Mouse (Mus musculus) forebrain, embryonic 11.5 days (tissue): ENCODE measurements around the gene Atxn10. TPM values are rescaled to one million over a fixed set of nuclear protein-coding genes. Genes with fewer than 3 reads are reported as not detected.

ENCODE experiments used
- ATAC-seq: fragments of 200-750 bp; cut with Nextera tagmentation; replicated peaks from 2 replicates; pipeline ENCODE4 v1.8.0; 2017; ENCODE audit warnings: moderate TSS enrichment; ENCODE audit not compliant: low FRiP score
- DNase-seq: peaks from one replicate; pipeline ENCODE4 v3.0.0-alpha.2; 2017; ENCODE audit warnings: low spot score
- H3K27ac ChIP-seq: fragments of 300-500 bp; sonication (generic); 2 replicates; pipeline ENCODE4 v1.5.1; 2014; ENCODE audit warnings: low read depth, low read length
- H3K27me3 ChIP-seq: fragments of 300-500 bp; sonication (generic); 2 replicates; pipeline ENCODE4 v1.6.1; 2014; ENCODE audit warnings: mild to moderate bottlenecking, low read length, mixed read lengths; ENCODE audit not compliant: control insufficient read depth, insufficient read depth
- H3K36me3 ChIP-seq: fragments of 300-500 bp; sonication (generic); 2 replicates; pipeline ENCODE4 v1.6.1; 2014; ENCODE audit warnings: mild to moderate bottlenecking, low read length, moderate library complexity, mixed read lengths; ENCODE audit not compliant: control insufficient read depth, insufficient read depth
- H3K4me1 ChIP-seq: fragments of 300-500 bp; sonication (generic); replicated peaks from 2 replicates; pipeline ENCODE4 v1.6.1; 2014; ENCODE audit warnings: low read length, mixed read lengths; ENCODE audit not compliant: control insufficient read depth, insufficient read depth
- H3K4me2 ChIP-seq: fragments of 300-500 bp; sonication (generic); 2 replicates; pipeline ENCODE4 v1.6.1; 2014; ENCODE audit warnings: low read depth, mild to moderate bottlenecking, low read length, moderate library complexity, mixed read lengths; ENCODE audit not compliant: severe bottlenecking
- H3K4me3 ChIP-seq: fragments of 300-500 bp; sonication (generic); 2 replicates; pipeline ENCODE4 v1.5.1; 2014; ENCODE audit warnings: low read depth, low read length
- H3K9ac ChIP-seq: fragments of 300-500 bp; sonication (generic); 2 replicates; pipeline ENCODE4 v1.6.1; 2014; ENCODE audit warnings: low read length
- H3K9me3 ChIP-seq: fragments of 300-500 bp; sonication (generic); 2 replicates; pipeline ENCODE4 v1.6.1; 2016; ENCODE audit warnings: low read length, mixed read lengths; ENCODE audit not compliant: control insufficient read depth
- WGBS: fragments of 180-500 bp; shearing (Covaris S2); extraction: QIAGEN DNeasy Blood & Tissue Kit; methylation state at CpG from one replicate; pipeline ENCODE4 v1.1.7; 2014; 5-methylcytosine and 5-hydroxymethylcytosine counted together
- polyA plus RNA-seq: library from polyadenylated mRNA; unstranded; fragments of >200 nt; fragmentation: Nextera tagmentation; extraction: Ambion mirVana; gene quantifications from 2 replicates; pipeline ENCODE4 v1.2.1, GENCODE M21; 2014

Gene Atxn10
- polyA plus RNA-seq, 1 experiment from 2014 or later: 406 TPM

DNA sequence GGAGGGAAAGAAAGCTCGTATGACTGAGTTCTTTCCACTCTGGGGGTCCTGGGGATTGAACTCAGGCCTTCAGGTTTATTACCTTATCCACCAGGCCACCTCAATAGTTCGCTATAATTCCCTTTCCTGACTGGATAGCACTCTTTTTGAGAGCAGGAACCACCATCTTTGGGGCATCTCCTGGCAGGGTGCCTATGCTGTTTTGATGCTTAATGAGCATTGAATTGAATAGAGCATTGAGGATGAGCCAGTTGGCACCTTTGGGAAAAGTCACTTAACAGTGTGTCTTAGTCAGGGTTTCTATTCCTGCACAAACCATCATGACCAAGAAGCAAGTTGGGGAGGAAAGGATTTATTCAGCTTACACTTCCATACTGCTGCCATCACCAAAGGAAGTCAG lies 8.6 kb downstream of the Atxn10 start:
- Histone ChIP-seq H3K36me3 (no peaks in the 10 kb centered on the region; the same call in 1 of the 2 replicates), H3K27me3 (no peaks in the 10 kb centered on the region), H3K4me3 (no peak overlapping the region), H3K9me3 (no peaks in the 10 kb centered on the region), H3K4me2 (no peak overlapping the region), H3K27ac (no peak overlapping the region), H3K9ac (no peak overlapping the region), H3K4me1 (no peaks in the 10 kb centered on the region)
- DNase-seq (no peak), ATAC-seq (no peak)
- 89% methylated on average over 2 of the region's 2 CpGs for WGBS

DNA sequence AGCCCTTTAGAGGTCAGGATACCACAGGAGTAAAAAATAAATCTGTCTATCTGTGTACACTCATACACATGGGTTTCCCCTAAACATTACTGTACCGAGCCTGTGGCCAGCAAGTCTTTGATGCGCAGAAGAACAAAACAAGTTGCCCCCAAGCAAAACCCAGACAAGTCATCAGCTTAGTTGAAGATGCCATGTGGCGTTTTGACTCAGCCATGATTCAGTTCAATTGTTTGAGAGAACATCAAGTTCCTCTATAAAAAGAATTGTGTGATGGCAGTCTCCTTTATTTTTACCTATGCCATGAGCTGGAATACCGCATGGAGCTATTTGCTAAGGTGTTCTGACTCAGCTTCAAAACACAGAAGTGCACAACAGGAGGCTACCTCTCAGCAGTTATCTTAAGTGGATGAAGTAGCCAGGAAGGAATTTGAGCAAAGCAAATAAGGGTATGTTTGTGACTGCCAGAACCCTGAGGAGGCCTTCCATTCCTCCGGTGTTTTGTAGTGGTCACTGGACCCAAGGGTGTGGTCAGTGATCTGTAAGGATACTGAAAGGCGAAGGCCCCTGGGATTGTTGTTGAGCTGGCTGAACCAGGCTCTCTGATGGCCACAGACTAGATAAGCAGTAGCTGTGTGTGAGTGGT lies 11.1 kb downstream of the Atxn10 start:
- H3K4me2 ChIP-seq: no peak overlapping the region
- H3K27me3 ChIP-seq: no peaks in the 10 kb centered on the region
- DNase-seq: no peak
- H3K36me3 ChIP-seq: no peaks in the 10 kb centered on the region; the same call in 1 of the 2 replicates
- no peak overlapping the region for H3K27ac ChIP-seq
- 91% methylated on average over 6 of the region's 6 CpGs for WGBS
- no peak for ATAC-seq
- no peak overlapping the region for H3K9ac ChIP-seq
- H3K4me1 ChIP-seq: no peaks in the 10 kb centered on the region
- no peaks in the 10 kb centered on the region for H3K9me3 ChIP-seq
- H3K4me3 ChIP-seq: no peak overlapping the region

DNA sequence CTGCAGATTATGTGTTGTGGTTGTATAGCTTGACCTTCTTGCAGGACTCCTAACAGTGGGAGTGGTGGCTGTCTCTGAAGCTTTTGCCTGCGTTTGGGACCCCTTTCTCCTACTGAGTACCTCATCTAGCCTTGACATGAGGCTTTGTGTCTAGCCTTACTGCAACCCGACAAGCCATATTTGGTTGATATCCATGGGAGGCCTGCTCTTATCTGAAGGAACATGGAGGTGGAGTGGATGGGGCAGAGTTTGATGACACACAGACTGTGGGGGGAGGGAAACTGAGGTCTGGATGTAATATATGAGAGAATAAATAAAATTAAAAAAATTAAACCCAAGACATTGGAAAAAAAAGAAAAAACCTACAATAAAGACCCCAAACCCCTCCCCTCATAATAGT lies 14.1 kb downstream of the Atxn10 start:
- H3K9ac ChIP-seq: no peak overlapping the region
- ATAC-seq (no peak), DNase-seq (no peak)
- H3K27ac ChIP-seq: no peak overlapping the region
- H3K27me3 ChIP-seq: no peaks in the 10 kb centered on the region
- H3K9me3 ChIP-seq: no peaks in the 10 kb centered on the region
- 86% methylated on average over 2 of the region's 2 CpGs for WGBS
- H3K4me2 ChIP-seq: no peak overlapping the region
- no peaks in the 10 kb centered on the region for H3K4me1 ChIP-seq
- H3K36me3 ChIP-seq: no peaks in the 10 kb centered on the region; the same call in 1 of the 2 replicates
- no peak overlapping the region for H3K4me3 ChIP-seq

DNA sequence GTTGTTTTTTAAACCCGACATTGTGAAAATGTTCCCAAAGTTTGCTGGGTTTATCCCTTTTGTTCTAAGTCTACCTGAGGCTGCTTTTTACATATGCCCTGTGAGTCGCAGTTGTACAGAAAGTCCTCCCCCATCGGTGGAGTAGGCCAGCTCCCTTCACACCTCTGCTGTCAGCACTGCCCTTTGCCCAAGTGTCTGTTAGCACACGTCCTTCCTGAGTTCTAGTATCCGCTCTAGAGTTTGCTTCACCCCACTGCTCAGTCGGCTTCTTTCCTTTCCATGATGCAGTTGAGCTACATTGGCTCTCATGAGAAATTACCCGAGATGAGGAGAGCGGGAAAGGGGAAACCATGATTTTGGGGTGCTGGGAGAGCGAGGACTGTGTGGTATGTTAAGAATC lies 18.0 kb downstream of the Atxn10 start:
- H3K4me1 ChIP-seq: no peaks in the 10 kb centered on the region
- no peaks in the 10 kb centered on the region for H3K9me3 ChIP-seq
- H3K4me3 ChIP-seq: no peak overlapping the region
- H3K9ac ChIP-seq: no peak overlapping the region
- DNase-seq: no peak
- no peaks in the 10 kb centered on the region for H3K36me3 ChIP-seq
- ATAC-seq: no peak
- no peak overlapping the region for H3K4me2 ChIP-seq
- WGBS: 90% methylated on average over 9 of the region's 9 CpGs
- no peak overlapping the region for H3K27ac ChIP-seq
- no peaks in the 10 kb centered on the region for H3K27me3 ChIP-seq

DNA sequence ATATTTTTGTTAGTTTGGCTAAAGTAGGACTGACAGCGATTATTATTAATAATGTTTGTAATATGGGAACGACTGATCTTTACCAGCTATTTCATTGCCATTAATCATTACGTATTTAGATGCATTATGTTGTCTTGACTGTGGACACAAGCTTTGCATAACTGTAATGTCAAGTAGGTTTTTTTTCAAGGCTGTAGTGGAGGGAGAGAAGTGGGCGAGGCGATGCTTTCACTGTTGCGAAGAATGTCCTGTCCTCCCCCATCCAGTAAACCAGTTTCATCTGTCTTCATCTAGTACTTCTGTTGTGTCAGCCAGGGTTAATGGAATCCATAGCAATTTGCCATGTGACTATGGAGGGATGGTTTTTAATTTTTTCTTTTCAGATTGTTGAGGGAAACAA lies 20.1 kb downstream of the Atxn10 start:
- Histone ChIP-seq H3K9ac (no peak overlapping the region), H3K4me1 (no peaks in the 10 kb centered on the region), H3K27me3 (no peaks in the 10 kb centered on the region), H3K9me3 (no peaks in the 10 kb centered on the region), H3K36me3 (peaks cover 3% of the 10 kb centered on the region), H3K4me2 (no peak overlapping the region), H3K27ac (no peak overlapping the region), H3K4me3 (no peak overlapping the region)
- no peak for DNase-seq
- ATAC-seq: no peak
- 86% methylated on average over 6 of the region's 6 CpGs for WGBS

DNA sequence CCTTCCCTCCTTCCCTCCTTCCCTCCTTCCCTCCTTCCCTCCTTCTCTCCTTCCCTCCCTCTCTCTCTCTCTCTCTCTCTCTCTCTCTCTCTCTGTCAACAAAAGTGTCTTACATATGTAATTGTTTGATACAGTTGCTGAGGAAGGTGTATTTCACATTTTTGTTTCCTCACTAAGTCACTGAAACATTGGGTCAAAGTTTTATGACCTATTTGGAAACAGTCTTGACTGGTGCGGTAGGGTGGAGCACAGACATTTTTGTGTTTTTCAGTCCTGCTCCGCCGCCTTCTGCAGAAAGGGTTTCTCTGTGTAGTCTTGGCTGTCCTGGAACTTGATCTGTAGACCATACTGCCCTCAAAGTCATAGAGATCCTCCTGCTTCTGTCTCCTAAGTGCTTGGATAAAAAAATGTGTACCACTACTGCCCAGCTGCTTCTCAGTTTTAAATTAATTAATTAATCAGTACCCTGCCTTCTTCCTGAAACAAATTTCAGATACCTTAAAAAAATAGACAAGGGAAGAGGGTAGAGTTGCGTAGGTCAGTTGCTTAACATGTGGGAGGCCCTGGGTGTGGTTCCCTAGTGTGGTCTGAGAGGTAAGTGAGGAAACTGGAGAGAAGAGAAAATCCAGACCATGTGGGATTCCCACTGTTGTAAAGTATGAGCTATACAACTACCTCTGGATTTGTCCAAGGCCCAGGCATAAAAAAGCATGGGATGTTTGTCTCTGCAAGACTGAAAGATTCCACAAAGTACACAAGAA lies 21.6 kb downstream of the Atxn10 start:
- no peaks in the 10 kb centered on the region for H3K27me3 ChIP-seq

DNA sequence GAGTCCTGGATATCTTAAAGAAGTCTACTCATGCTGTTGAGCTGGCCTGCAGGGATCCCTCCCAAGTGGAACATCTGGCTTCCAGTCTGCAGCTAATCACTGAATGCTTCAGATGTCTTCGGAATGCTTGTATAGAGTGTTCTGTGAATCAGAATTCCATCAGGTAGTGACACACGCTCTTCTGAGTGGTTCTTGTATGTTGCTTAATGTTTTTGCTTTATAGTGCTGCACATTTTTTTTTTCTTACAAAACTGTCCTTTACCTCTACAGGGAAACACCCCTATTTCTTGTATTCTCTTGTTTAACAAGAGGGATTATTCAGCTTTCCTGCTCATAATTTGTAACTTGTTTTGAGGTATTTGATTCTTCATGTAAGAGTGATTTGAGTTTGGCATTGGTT lies 23.4 kb downstream of the Atxn10 start:
- no peak overlapping the region for H3K4me2 ChIP-seq
- no peaks in the 10 kb centered on the region for H3K27me3 ChIP-seq
- ATAC-seq (no peak), DNase-seq (no peak)
- H3K27ac ChIP-seq: no peak overlapping the region
- no peak overlapping the region for H3K9ac ChIP-seq
- no peak overlapping the region for H3K4me3 ChIP-seq
- no peaks in the 10 kb centered on the region for H3K9me3 ChIP-seq
- WGBS: 80% methylated on average over 2 of the region's 2 CpGs
- no peaks in the 10 kb centered on the region for H3K4me1 ChIP-seq
- H3K36me3 ChIP-seq: peaks cover 7% of the 10 kb centered on the region

More for the DNA sequence above, 21.6 kb downstream of the Atxn10 start:
- H3K4me3 ChIP-seq: no peak overlapping the region
- H3K27ac ChIP-seq: no peak overlapping the region
- 95% methylated on average over 4 of the region's 4 CpGs for WGBS
- H3K4me1 ChIP-seq: no peaks in the 10 kb centered on the region
- H3K9ac ChIP-seq: no peak overlapping the region
- ATAC-seq (no peak), DNase-seq (no peak)
- H3K9me3 ChIP-seq: no peaks in the 10 kb centered on the region
- no peak overlapping the region for H3K4me2 ChIP-seq
- H3K36me3 ChIP-seq: peaks cover 7% of the 10 kb centered on the region

DNA sequence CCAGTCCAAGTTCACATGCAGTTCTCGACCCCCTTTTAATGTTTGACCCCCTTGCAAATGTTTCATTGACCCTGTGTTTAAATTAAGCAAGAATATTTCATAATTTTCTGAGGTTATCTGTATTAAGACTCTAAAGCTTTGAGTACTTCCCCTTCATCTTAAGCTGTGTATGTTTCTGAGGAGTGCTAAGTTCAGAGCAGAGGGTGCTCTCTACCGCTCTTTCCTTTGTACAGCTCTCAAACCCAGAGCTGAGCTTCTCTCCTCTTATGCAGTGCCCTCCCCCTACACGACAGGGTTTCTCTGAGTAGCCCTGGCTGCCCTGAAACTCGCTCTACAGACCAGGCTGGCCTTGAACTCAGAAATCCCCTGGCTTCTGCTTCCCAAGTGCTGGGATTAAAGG lies 23.9 kb downstream of the Atxn10 start:
- Histone ChIP-seq H3K4me1 (no peaks in the 10 kb centered on the region), H3K27me3 (no peaks in the 10 kb centered on the region), H3K27ac (no peak overlapping the region), H3K36me3 (peaks cover 7% of the 10 kb centered on the region), H3K4me3 (no peak overlapping the region), H3K9me3 (no peaks in the 10 kb centered on the region), H3K9ac (no peak overlapping the region), H3K4me2 (no peak overlapping the region)
- DNase-seq (no peak), ATAC-seq (no peak)
- WGBS: 91% methylated on average over 4 of the region's 4 CpGs

DNA sequence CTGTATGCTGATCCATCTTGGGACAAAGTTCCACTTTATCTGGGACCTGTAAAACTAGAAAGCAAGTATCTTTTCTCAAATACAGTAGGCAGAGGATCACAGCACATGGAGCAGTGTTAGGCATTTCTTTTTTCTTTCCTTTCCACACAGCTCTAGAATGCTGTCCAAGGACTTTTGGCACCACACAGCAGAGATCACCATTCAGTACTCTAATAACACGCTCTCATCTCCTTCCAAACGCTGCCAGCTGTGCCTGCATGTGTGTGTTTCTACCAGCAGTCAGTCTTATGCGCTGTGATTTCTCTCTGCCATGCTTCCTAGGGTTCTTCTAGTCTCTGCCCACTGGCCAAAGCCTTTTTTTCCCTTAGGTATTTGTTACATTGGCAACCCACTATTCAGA lies 28.3 kb downstream of the Atxn10 start:
- Histone ChIP-seq H3K4me1 (no peaks in the 10 kb centered on the region), H3K27ac (no peak overlapping the region), H3K9ac (no peak overlapping the region), H3K27me3 (no peaks in the 10 kb centered on the region), H3K4me2 (no peak overlapping the region), H3K36me3 (peaks cover 7% of the 10 kb centered on the region), H3K4me3 (no peak overlapping the region), H3K9me3 (no peaks in the 10 kb centered on the region)
- WGBS: 89% methylated on average over 3 of the region's 3 CpGs
- ATAC-seq (no peak), DNase-seq (no peak)
